Mouse (Mus musculus) ovary, adult 18-20 months (tissue): ENCODE measurements at regions not wholly inside any gene's neighbourhood (a gene's known extent, or its start where the extent isn't known, plus 50 kb on each side); places are given as distances from the start of the nearest gene placed in this dataset.

Experiments used
- DNase-seq: peaks from one replicate; pipeline ENCODE4 v3.0.0; 2022; ENCODE audit warnings: low spot score, mixed read lengths

DNA sequence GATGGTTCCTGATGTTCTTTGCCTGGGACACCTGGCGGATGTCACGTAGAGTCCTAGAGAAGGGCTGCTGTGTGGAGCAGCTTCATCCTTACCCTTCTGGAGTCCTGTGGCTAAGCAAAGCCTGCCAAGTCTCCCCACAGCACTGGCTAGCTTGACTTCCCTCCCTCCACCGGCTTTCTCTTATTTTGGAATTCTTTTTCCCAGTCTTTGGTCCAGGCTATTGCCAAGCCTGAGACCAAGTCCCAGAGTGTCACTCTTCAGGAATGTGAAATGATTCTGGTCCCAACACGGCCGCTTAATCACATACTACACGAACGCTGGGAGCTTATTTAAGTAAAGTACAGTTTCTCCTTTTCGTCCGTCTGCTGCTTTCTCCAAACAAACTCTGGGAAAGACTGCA, 146.4 kb downstream of the Fndc1 start:
- DNase-seq = no peak

- no peak for DNase-seq
These were observed 147.3 kb downstream of the Fndc1 start for GRCm38 (mm10) chr17:7679786-7680185.

DNA sequence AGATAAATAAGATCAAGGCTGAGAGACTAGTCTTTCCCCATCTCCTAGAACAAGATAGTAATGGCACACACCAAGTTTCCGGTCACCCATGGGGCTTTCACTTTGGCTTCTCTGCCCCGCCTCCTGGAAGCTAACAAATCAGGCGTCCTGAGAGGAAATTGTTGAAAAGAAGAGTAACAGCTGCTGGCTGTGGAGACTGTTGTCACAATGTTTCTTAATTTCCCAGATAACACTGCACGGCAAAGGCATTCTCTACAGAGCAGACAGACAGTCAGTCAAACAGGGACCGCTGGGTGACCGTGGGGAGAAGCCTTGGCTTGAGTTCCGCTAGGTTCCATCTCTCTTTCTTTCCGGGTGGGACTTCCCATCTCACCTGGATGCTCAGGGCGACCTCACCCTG, 148.2 kb downstream of the Fndc1 start:
- no peak for DNase-seq

DNA sequence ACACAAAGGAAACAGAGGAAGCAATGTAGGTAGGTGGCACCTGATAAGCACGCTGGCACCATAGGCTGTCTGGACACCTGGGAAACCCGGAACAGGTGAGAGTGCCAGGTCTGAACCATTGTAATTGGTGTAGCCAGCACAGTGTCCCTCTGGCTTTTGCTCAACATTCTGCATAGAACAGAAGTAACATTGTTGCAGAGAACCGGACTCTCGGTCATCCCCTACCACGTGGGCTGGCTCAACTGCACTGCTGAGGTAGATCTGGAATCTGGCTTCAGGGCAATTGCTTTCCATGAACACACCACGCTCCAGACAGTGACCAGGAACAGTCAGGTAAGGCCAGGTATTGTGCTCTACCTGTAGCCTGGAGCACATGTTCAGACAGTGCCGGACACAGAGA, 149.3 kb downstream of the Fndc1 start:
- DNase-seq = no peak

- no peak for DNase-seq
These were observed 149.8 kb downstream of the Fndc1 start for GRCm38 (mm10) chr17:7677301-7677700.

DNA sequence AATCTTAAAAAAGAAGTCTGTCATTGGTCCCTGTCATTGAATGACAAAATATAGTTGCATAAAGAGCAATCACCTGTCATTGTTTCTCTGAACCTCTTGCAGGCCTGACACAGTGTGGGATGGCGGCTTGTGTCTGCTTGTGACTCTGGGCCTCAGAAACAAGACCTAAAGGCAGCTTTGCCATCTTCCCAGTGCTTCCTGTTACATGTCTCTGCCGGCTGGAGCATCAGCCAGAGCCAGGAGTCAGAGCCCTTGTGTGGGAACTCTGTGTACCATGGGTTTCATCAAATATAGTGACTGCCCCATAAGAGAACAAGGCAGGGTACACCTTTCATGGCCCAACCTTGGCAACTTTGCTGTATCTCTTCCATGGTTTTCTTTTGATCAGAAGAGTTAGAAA, 150.3 kb downstream of the Fndc1 start:
- DNase-seq = no peak

- DNase-seq = no peak
These were observed 152.6 kb downstream of the Fndc1 start for GRCm38 (mm10) chr17:7674511-7674910.

DNA sequence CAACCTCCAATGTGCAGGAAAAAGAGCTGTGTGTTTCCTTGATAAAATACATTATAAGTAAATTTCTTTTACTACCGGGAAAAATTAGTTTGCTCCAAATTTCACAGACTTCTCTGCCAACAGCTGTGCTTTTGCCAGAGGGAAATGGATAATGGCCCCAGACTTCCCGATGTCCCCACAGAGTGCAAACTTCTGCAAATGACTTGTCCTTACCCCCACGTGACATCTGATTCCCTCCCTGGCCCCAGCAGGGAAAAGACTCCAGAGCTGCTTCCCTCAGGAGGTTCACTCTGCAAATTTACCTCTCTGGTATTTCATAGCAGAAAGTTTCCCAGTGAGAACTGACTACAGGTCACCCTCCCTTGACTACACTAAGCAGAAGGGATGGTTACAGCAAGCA, 159.3 kb downstream of the Fndc1 start:
- no peak for DNase-seq

DNA sequence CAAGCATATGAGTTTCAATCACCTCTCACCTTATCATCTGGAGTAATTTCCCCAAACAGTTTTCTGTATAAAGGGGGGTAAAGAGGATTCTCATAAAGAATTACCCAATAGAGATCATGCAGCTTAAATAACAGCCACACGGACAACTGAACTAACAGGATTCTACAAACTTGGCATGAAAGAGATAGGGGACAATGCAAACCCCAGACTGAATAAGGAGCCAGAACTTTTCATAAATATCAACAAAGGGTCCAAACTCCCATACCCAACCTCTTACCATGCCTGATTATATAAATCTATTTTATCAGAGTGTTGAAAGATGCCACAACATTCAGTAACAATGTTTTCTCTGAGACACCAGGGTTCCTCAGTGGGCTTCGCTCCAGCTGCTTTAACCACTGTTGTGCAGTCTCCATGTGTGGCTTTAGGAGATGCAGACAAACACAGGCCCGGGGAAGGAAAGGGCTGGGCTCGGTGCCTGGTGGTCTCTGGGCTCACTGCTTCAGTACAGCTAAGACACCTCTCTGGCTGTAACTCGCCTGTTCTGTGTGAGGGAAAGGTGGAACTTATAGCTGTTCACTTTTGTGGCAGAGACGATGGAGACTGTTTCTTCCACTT, 160.2 kb downstream of the Fndc1 start:
- no peak for DNase-seq

- DNase-seq = no peak
These were observed 160.9 kb downstream of the Fndc1 start for GRCm38 (mm10) chr17:7666207-7666606.

DNA sequence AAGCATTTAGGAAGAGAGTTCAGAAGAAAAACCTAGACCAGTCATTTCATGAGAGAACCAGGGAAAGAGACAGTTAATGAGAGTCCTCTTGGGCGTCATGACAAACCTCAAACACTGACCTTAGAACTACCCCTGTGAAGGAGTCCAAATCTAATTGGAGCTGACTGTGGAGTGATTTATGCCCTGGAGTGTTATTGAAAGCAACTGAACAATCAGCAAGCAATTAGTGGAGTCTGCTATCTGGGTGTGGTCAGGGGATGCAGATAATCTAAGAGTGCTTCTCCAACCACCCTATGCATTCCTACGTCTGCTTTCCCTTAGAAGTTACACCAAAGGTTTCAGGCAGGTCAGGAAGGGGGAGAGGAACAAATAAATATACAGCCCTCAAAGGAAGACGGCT, 161.4 kb downstream of the Fndc1 start:
- no peak for DNase-seq

- DNase-seq = no peak
These were observed 162.9 kb downstream of the Fndc1 start for GRCm38 (mm10) chr17:7663896-7664880.

DNA sequence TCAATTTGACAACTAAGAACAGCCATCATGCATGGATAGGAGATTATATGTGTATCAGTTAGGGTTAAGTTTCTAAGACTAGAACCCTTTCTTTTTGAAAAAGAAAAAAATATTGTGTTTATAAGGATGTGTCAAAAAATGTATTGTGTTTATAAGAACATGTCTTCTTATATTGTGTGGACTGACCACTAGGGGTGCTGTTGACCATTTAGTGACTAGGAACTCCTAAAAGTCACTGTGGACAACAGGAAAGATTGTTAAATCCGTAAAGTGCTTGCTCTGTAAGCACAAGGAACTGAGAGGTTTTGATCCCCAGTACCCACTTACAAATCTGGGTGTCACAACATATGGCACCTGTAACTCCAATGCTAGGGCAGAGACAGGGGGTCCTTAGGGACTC, 170.6 kb downstream of the Fndc1 start:
- DNase-seq = no peak

DNA sequence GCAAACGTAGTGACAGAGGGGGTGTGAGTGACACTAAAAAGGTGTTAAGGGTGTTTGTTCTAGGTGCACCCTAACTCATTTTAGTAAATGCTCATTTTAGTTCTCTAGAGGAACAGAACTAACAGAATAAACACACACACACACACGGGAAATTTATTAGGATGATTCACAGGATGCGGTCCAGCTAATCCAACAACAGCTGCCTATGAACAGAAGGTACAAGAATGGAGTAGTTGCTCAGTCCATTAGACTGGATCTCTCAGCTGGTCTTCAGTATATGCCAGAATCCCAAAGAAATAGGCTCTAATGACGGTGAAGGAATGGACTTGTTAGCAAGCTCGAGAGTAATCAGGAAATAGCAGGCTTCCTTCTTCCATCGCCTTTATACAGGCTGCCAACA, 171.1 kb downstream of the Fndc1 start:
- no peak for DNase-seq

DNA sequence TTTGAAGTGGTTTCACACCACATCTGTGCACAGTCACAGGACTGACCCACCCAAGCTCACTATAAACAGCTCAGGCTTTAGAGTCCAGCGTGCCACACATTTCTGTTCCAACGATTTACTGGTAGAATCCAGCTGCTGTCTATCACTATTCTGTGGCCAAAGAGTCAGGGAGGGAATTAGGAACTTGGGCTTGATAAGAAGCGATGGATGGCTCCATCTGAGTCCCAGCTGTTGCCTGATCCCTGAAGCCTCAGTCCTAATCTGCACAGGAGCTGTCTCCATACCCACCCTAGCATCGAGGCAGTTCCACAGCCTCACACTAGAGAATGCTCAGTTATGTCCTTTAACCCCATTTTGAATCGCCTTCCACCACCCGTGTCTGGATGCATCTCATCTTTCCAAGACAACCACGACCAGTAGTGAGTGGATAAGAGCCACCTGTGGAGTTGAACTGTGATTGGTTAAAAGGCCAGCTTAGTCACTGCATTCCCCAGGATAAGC, 173.0 kb downstream of the Fndc1 start:
- DNase-seq = no peak

GRCm38 (mm10) chr17:7652037-7652436, 175.1 kb downstream of the Fndc1 start:
- DNase-seq = no peak

GRCm38 (mm10) chr17:7650417-7650816, 176.7 kb downstream of the Fndc1 start:
- no peak for DNase-seq

- no peak for DNase-seq
These were observed 182.1 kb downstream of the Fndc1 start for GRCm38 (mm10) chr17:7644857-7645481.

DNA sequence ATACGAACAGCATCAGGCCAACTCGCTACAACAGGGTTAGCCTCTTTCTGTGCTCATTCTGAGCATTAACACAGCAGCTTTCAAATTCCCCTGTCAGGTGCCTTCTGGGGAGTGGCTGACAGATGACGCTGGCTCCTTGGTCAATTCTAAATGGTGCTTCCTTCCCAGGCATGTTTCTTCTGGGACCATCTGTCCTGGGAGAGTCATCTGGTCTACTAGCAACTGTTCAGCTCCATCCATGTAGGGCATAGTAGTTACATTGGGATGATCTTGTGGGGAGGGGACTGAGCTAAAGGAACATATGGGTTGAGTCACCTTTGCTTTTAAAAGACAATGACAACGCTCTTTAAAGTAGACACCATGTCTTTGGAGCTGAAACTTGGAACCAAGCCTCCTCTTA, 183.5 kb downstream of the Fndc1 start:
- DNase-seq = no peak

- DNase-seq = peak; percentile 5
These were observed 184.6 kb downstream of the Fndc1 start for GRCm38 (mm10) chr17:7642442-7642887.

DNA sequence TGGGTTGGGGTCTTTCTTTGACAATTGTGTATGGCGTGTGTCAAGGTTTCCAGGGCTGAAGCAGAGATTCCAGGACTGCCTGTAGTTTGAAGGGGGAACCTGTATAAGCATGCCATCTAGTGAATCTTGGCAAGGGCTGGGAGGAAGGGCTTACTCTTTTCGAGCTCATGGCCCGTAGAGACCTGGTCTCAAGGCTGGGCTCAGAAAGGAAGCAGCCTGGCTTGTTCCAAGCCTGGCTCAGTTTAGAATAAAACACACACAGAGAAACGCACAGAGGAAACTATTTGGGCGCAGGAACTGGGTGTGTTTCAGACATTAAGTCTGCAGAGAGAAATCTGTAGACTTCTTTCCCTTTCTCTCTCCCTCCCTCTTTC, 192.8 kb downstream of the Fndc1 start:
- DNase-seq = no peak

GRCm38 (mm10) chr17:7633382-7634290, 193.5 kb downstream of the Fndc1 start:
- DNase-seq = no peak
